Mouse (Mus musculus): ENCODE data around the gene Arhgdib. TPM values are rescaled to one million over a fixed set of nuclear protein-coding genes. Genes with fewer than 3 reads are reported as not detected.
A peak's percentile ranks its signal among the peaks of the same experiment; 100 is the strongest.
"Not testable (repeated sequence)": the region's sequence is repeated elsewhere in the genome, so short reads cannot be mapped to it uniquely, and the experiment has no call there.

Gene Arhgdib
- polyA plus RNA-seq, 1 experiment from 2014 or later = 33.9 TPM

DNA sequence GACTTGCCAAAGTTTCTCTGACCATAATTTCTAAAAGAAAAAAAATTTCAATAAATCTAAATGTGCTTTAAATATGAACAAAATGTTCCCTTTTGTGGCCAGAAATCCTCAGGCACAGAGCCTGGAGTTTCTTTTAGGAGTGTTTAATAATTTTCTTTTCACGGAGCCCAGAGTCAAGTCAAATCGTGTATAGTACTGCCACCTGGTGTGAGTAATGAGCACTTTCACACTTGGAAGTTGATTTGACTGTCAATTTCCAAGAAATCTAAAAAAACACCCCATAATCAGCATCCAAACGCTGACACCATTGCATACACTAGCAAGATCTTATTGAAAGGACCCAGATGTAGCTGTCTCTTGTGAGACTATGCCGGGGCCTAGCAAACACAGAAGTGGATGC is 27.2 kb upstream of the Arhgdib start:
- not testable (repeated sequence) for H3K27me3 ChIP-seq

DNA sequence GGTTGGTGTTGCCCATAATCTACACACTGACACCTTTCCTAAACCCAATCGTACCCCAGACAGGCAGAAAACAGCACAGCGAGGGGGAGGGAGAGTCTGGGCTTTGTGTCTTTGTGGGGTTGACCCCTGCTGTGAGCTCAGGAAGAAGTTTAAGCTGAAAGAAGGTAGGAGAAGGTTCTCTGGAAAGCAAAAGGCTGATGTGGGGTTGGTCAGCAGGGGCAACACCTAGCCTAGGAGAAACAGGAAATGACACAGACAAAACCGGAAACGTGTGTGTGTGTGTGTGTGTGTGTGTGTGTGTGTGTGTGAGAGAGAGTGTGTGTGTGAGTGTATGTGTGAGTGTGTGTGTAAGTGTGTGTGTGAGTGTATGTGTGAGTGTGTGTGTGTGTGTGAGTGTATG is 25.8 kb upstream of the Arhgdib start:
- Histone ChIP-seq H3K9me3 (no peaks in the 10 kb centered on the region), H3K36me3 (no peaks in the 10 kb centered on the region), H3K4me1 (replicated peaks) (peaks cover 8% of the 10 kb centered on the region; the same call in 1 of the 2 replicates), H3K27ac (no peak overlapping the region), H3K27me3 (no peaks in the 10 kb centered on the region; the same call in 1 of the 2 replicates), H3K4me3 (replicated peaks) (no peak overlapping the region), H3K9ac (replicated peaks) (no peak overlapping the region), H3K4me2 (no peak overlapping the region)
- ATAC-seq (ENCODE audit: insufficient number of reproducible peaks, insufficient read depth, low FRiP score, low TSS enrichment, low read depth) = no peak
- WGBS = 67% methylated on average over 4 of the region's 4 CpGs

More for the DNA sequence above, 27.2 kb upstream of the Arhgdib start:
- H3K36me3 ChIP-seq; H3K9me3 ChIP-seq; H3K4me2 ChIP-seq; H3K4me1 ChIP-seq (replicated peaks); H3K27ac ChIP-seq; H3K4me3 ChIP-seq (replicated peaks); H3K9ac ChIP-seq (replicated peaks): not testable (repeated sequence)
- 41% methylated on average over 4 of the region's 4 CpGs for WGBS
- ATAC-seq (ENCODE audit: insufficient number of reproducible peaks, insufficient read depth, low FRiP score, low TSS enrichment, low read depth) = 0 out of 2 replicates have a peak, but pooled peaks have one; percentile 63

DNA sequence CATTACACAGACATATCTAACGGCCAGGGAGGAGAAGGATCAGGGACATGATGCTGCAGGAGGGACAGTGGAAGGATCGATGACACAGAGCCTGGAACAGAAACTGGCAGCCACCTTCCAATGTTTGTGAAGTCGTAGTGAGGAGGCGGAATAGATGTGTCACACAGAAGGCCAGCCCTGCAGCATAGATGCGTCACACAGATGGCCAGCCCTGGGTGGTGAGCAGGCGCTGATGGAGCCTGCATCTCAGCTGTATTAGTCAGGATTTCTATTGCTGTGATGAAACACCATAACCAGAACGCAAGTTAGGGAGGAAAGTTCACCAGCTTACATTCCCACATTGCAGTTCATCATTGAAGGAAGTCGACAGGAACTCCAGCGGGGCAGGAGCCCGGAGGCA is 24.2 kb upstream of the Arhgdib start:
- 74% methylated on average over 10 of the region's 10 CpGs for WGBS

DNA sequence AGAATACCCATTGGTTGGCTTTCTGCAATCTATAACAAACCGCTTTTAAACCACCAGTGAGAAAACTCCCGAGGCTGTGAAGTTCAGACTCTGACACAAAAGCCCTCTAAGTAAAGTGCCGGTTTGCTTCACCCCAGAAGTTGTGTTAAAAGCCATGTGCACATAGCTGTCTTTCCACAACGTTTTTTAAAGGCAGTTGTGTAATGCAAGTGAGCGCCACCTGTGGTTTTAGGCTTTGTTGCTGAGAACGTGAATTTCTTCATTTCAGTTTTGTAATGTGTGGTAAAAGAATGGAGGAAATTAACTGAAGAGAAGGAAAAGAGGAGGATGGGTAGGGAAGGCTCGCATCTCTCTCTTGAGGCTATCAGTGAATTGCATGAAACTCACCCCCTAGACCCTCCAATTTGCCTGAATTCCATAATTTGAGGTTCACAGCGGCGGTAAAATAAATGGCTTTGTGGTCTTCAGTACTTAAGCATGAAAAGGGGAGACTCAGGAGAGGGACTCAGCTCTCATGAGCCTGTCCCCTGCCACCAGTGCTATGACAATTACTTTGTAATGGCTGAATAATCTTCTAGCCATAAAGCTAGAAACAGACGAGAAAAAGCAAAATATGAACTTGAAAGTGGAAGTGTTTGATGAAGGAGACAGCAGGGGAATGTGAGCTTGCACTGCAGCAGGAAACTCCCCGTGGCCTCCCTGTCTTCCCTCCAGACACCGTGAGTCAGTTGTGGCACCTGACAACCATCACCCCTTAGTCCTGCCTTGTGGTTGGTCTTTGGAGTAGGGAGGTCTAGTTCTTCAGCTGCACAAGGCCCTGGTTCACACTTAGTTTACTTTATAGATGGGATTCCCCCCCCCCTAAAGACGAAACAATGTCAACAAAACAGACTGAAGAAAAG is 23.2 kb upstream of the Arhgdib start:
- no peaks in the 10 kb centered on the region; the same call in 1 of the 2 replicates for H3K27me3 ChIP-seq
- H3K36me3 ChIP-seq = no peaks in the 10 kb centered on the region
- WGBS = 63% methylated on average over 13 of the region's 13 CpGs
- H3K27ac ChIP-seq = no peak overlapping the region
- no peak overlapping the region for H3K9ac ChIP-seq (replicated peaks)
- ATAC-seq (ENCODE audit: insufficient number of reproducible peaks, insufficient read depth, low FRiP score, low TSS enrichment, low read depth) = no peak
- peaks cover 8% of the 10 kb centered on the region; the same call in 1 of the 2 replicates for H3K4me1 ChIP-seq (replicated peaks)
- H3K4me3 ChIP-seq (replicated peaks) = no peak overlapping the region
- H3K9me3 ChIP-seq = no peaks in the 10 kb centered on the region
- no peak overlapping the region for H3K4me2 ChIP-seq

More for the DNA sequence above, 24.2 kb upstream of the Arhgdib start:
- Histone ChIP-seq H3K36me3 (no peaks in the 10 kb centered on the region), H3K4me1 (replicated peaks) (peaks cover 8% of the 10 kb centered on the region; the same call in 1 of the 2 replicates), H3K9me3 (no peaks in the 10 kb centered on the region), H3K27me3 (no peaks in the 10 kb centered on the region; the same call in 1 of the 2 replicates), H3K4me2 (no peak overlapping the region), H3K27ac (no peak overlapping the region), H3K4me3 (replicated peaks) (no peak overlapping the region), H3K9ac (replicated peaks) (no peak overlapping the region)
- no peak for ATAC-seq (ENCODE audit: insufficient number of reproducible peaks, insufficient read depth, low FRiP score, low TSS enrichment, low read depth)

DNA sequence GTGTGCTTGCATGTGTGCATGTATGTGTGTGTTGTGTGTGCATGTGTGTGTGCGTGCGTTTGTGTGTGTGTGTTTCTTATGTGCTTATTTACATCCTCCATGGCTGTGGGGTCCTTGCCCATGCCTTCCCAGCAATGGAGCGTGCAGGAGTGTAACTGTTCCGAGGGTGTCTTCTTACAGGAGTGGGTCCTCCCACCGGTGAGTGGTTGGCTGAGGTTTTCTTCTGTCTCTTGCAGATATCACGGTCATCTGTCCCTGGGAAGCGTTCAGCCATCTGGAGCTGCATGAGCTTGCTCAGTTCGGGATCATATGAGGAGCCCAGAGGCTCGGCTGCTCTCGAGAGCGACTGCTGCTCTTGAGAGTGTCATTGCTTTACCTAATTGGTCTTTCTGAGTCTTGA is 21.3 kb upstream of the Arhgdib start:
- H3K4me1 ChIP-seq (replicated peaks) = peaks cover 8% of the 10 kb centered on the region; the same call in 1 of the 2 replicates
- no peak for ATAC-seq (ENCODE audit: insufficient number of reproducible peaks, insufficient read depth, low FRiP score, low TSS enrichment, low read depth)
- H3K4me3 ChIP-seq (replicated peaks) = no peak overlapping the region
- H3K27ac ChIP-seq = no peak overlapping the region
- no peak overlapping the region for H3K4me2 ChIP-seq
- H3K36me3 ChIP-seq = no peaks in the 10 kb centered on the region
- 72% methylated on average over 11 of the region's 11 CpGs for WGBS
- H3K27me3 ChIP-seq = no peaks in the 10 kb centered on the region; the same call in 1 of the 2 replicates
- no peak overlapping the region for H3K9ac ChIP-seq (replicated peaks)
- no peaks in the 10 kb centered on the region for H3K9me3 ChIP-seq

DNA sequence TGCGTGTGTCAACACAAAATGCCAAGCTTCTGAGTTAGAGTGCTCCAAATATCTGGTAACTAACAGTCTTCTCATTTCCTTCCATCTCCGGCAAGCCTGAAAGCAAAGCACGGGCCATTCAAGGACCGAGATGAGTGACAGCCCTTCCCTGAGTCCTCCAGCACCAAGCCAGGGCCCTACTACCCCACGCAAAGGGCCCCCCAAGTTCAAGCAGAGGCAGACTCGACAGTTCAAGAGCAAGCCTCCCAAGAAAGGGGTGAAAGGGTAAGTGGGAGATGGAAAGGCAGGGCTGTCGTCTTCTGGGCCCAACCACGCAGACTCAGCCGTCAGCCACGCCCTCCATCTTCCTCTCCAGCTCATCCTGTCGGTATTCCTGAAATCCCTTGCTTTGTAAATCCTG is 17.4 kb upstream of the Arhgdib start:
- no peaks in the 10 kb centered on the region for H3K27me3 ChIP-seq
- H3K9me3 ChIP-seq = no peaks in the 10 kb centered on the region
- no peak overlapping the region for H3K4me3 ChIP-seq (replicated peaks)
- H3K4me1 ChIP-seq (replicated peaks) = no peaks in the 10 kb centered on the region
- WGBS = 67% methylated on average over 11 of the region's 11 CpGs
- no peak overlapping the region for H3K4me2 ChIP-seq
- no peak overlapping the region for H3K9ac ChIP-seq (replicated peaks)
- H3K36me3 ChIP-seq = no peaks in the 10 kb centered on the region
- ATAC-seq (ENCODE audit: insufficient number of reproducible peaks, insufficient read depth, low FRiP score, low TSS enrichment, low read depth) = no peak
- H3K27ac ChIP-seq = no peak overlapping the region

DNA sequence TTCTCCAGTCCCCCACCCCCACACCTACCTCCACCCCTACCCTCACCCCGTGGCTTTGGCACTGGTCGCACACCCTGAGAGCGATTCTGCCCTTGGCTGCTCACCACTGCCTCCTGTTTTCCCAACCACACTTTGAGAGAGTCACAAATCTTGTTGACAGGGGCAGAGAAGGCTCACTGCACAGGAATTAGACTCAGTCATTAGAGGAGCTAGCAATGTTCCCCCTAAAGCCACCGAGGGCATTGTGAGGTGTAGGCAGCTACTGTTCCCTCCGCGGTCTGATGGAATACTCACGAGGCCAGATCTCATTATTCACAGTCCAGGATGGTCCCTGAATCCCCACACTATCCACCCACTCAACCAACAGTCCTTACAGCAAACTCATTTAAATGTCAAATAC is 15.4 kb upstream of the Arhgdib start:
- WGBS = 55% methylated on average over 7 of the region's 7 CpGs
- ATAC-seq (ENCODE audit: insufficient number of reproducible peaks, insufficient read depth, low FRiP score, low TSS enrichment, low read depth) = no peak
- H3K36me3 ChIP-seq = no peaks in the 10 kb centered on the region

DNA sequence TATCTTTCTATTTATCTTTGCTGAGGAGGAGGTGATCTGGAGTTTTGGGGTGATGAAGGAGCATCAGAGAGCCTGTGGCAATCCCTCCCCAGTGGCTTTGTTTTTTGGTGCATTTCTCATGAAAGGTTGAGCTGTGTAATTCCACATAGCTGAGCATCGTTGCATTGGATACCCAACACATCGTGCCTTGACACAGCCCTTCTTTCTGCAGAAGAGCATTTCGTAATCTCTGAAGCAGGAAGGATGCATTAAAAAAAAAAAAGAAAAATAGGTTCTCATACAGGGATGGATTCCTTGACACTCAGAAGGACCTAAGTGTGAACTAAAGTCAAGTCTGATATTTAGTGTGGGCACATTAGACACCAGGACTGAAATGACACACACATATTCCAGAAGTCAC is 13.5 kb upstream of the Arhgdib start:
- Histone ChIP-seq H3K27ac (no peak overlapping the region), H3K4me3 (replicated peaks) (no peak overlapping the region), H3K27me3 (peaks cover 6% of the 10 kb centered on the region; the same call in 1 of the 2 replicates), H3K9ac (replicated peaks) (no peak overlapping the region), H3K4me1 (replicated peaks) (no peaks in the 10 kb centered on the region), H3K4me2 (no peak overlapping the region), H3K36me3 (no peaks in the 10 kb centered on the region), H3K9me3 (no peaks in the 10 kb centered on the region)
- no peak for ATAC-seq (ENCODE audit: insufficient number of reproducible peaks, insufficient read depth, low FRiP score, low TSS enrichment, low read depth)
- 97% methylated on average over 3 of the region's 3 CpGs for WGBS

More for the DNA sequence above, 15.4 kb upstream of the Arhgdib start:
- Histone ChIP-seq H3K4me1 (replicated peaks) (no peaks in the 10 kb centered on the region), H3K27ac (no peak overlapping the region), H3K9me3 (no peaks in the 10 kb centered on the region), H3K9ac (replicated peaks) (no peak overlapping the region), H3K27me3 (peaks cover 6% of the 10 kb centered on the region; the same call in 1 of the 2 replicates), H3K4me2 (no peak overlapping the region), H3K4me3 (replicated peaks) (no peak overlapping the region)

DNA sequence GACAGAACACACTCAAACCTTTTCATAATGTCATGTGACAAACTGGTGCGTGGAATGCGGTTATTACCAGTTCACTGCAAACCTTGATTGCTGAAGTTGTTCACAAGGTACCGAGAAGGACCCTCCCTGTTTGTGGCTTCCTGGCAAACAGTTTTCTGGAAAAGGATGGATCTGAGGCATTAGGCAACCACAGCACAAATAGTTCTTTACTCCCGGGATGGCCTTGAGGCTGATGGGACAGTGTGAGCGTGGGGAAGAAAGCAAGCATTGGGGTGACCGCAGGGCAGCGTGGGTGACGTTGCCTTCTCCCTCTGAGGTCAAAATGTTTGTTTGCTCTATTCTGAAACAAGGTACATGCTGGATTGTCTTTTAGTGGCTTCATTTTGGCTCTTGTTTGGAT is 13.0 kb upstream of the Arhgdib start:
- Histone ChIP-seq H3K27me3 (peaks cover 6% of the 10 kb centered on the region; the same call in 1 of the 2 replicates), H3K9ac (replicated peaks) (no peak overlapping the region), H3K4me3 (replicated peaks) (no peak overlapping the region), H3K9me3 (no peaks in the 10 kb centered on the region), H3K4me2 (no peak overlapping the region), H3K36me3 (no peaks in the 10 kb centered on the region), H3K4me1 (replicated peaks) (no peaks in the 10 kb centered on the region), H3K27ac (no peak overlapping the region)
- no peak for ATAC-seq (ENCODE audit: insufficient number of reproducible peaks, insufficient read depth, low FRiP score, low TSS enrichment, low read depth)
- 90% methylated on average over 8 of the region's 8 CpGs for WGBS

DNA sequence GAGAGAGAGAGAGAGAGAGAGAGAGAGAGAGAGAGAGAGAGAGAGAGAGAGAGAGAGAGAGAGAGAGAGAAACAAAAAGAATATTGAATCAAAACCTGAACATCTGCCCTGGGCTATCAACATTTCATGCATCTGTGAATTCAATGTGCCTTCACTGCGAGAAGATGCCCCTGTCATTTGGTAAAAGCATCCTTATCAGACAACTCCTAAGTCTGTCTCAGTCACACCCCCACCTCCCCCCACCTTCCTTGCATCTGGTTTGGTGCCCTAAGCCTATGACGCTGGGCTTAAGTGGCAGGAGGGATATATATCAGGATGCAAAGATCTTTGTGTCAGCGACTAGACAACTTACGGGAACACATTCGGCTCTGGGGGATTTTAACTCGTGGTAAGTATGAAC is 12.5 kb upstream of the Arhgdib start:
- WGBS = 77% methylated on average over 6 of the region's 6 CpGs
- no peaks in the 10 kb centered on the region for H3K9me3 ChIP-seq
- no peaks in the 10 kb centered on the region for H3K4me1 ChIP-seq (replicated peaks)

DNA sequence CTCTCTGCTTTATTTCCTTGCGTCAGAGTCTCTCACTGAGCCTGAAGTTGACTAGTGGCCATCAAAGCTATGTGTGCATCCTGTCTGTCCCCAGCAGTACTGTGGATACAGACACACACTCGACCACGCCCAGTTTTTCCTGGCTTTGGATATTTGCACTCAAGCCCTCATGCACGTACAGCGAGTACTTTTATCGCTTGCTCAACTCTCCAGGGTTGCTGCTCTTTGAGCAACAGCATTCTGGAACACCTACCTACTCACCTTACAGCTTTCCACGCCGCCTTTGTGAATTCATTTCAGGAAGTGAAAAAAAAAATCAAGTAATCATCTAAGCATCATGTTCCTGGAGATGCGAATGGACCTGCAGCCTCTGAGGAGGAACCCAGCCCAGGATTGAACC is 11.2 kb upstream of the Arhgdib start:
- Histone ChIP-seq H3K27me3 (peaks cover 6% of the 10 kb centered on the region; the same call in 1 of the 2 replicates), H3K4me3 (replicated peaks) (no peak overlapping the region), H3K9me3 (no peaks in the 10 kb centered on the region), H3K36me3 (no peaks in the 10 kb centered on the region), H3K4me2 (no peak overlapping the region), H3K27ac (no peak overlapping the region), H3K4me1 (replicated peaks) (peaks cover 8% of the 10 kb centered on the region), H3K9ac (replicated peaks) (no peak overlapping the region)
- WGBS = 92% methylated on average over 9 of the region's 9 CpGs
- no peak for ATAC-seq (ENCODE audit: insufficient number of reproducible peaks, insufficient read depth, low FRiP score, low TSS enrichment, low read depth)

More for the DNA sequence above, 12.5 kb upstream of the Arhgdib start:
- Histone ChIP-seq H3K27me3 (peaks cover 6% of the 10 kb centered on the region; the same call in 1 of the 2 replicates), H3K9ac (replicated peaks) (no peak overlapping the region), H3K4me3 (replicated peaks) (no peak overlapping the region), H3K36me3 (no peaks in the 10 kb centered on the region), H3K4me2 (no peak overlapping the region), H3K27ac (no peak overlapping the region)
- ATAC-seq (ENCODE audit: insufficient number of reproducible peaks, insufficient read depth, low FRiP score, low TSS enrichment, low read depth) = no peak
